Mouse (Mus musculus): ENCODE measurements at regions not wholly inside any gene's neighbourhood (a gene's known extent, or its start where the extent isn't known, plus 50 kb on each side); places are given as distances from the start of the nearest gene placed in this dataset.
"Not testable (repeated sequence)": the region's sequence is repeated elsewhere in the genome, so short reads cannot be mapped to it uniquely, and the experiment has no call there.

DNA sequence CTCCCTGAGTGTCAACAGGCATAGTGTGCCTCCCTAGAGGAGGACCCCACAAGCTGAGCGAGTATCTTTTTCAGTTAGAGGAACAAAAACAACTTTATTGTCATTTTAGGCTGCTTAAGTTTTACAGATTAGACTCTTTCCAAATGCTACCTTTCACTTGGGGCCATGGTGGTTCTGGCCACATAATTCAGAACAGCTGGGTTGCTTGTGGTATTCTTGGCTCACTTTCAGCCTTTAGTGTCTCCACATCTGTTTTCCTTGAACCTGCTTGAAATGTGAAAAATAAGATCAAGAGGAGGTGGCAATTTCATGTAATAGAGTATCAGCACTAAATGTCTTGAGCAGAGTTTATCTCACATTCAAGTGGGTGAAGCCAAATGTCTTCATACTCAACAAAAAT is 402.7 kb upstream of the Ptger4 start:
- no peak for DNase-seq

DNA sequence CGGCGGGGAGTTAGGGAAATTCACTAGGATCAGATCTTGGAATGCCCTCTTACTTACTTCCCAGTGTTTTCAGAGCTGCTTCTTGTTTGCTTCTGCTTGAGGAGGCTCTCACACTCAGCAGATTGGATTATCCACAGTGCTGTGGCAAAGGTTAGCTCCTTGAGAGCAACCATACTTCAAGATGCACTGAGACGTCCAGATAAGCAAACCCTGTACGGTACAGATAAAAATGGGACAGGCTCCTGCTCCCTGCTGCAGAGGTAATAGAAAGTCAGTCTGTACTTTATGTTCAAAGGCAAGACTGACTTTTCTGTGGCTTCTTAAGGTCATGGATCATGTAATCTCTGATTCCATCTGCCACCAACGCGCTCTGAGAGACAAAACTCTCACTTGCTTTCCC is 414.8 kb upstream of the Ptger4 start:
- DNase-seq = no peak

DNA sequence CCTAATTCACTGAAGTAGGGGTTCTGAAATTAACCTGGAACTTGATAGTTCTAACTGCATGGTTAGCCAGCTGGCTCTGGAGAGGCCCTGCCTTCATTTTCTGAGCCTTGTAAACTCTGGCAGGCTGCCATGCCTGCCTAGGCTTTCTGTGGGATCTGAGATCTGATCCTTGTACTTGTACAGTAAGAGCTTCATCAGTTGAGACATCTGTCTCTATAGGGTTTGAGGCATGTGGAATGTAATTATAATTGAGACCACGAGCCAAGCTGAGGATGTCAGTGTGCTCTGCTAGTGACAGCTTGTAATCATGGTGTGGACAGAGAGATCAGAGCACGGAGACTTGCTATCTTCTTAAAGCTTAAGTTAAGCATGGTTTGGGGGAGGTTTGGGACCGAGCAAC is 416.8 kb upstream of the Ptger4 start:
- DNase-seq = no peak

DNA sequence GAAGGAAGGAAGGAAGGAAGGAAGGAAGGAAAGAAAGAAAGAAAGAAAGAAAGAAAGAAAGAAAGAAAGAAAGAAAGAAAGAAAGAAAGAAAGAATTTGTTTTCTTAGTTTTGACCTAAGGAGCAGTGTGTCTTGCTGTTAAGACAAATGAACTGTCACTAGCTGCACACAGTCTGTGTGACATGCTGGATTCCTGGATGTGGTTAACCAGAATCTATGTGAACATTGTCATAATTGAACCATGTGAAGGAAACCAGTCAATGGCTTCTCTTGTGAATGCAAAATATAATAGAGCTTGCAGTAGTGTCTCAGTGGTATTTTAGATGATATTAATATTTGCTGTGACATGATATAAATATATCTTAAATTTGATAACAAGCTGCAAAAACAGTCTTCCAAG is 427.8 kb upstream of the Ptger4 start:
- DNase-seq = no peak

DNA sequence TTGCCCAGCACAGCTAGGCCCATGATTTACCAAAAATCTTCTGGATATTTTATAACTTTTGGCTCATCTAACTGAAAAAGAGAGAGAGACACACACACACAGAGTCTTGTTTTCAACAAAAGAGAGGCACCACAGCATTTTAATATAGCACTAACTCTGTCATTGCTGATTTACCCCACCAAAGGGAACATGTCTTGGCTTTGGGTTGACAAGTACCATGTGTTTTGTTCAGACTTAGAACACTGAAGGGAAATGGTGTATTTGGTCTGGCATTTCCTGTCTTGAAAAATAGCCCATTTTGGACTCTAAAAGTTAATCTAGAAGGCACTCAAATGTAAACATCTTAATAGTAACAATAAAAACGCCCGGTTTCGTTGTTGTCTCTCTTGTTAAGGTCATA is 432.7 kb upstream of the Ptger4 start:
- no peak for DNase-seq

DNA sequence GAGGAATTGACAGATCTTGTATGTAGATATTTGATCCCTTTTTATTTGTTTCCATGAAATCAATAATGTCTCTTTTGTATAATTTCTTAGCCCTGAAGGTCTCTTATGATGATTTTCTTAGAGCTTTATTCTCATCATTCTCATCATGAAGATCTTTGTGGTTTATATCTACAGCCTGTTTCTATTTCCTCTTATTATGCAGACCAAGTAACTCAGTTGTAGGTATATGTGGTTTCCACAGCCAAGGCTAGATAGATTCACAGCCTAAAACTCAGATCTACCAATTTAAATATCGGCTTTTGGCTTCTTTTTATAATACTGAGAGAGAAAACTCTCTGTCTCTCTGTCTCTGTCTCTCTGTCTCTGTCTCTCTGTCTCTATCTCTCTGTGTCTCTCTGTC is 449.8 kb upstream of the Ptger4 start:
- no peak for DNase-seq

DNA sequence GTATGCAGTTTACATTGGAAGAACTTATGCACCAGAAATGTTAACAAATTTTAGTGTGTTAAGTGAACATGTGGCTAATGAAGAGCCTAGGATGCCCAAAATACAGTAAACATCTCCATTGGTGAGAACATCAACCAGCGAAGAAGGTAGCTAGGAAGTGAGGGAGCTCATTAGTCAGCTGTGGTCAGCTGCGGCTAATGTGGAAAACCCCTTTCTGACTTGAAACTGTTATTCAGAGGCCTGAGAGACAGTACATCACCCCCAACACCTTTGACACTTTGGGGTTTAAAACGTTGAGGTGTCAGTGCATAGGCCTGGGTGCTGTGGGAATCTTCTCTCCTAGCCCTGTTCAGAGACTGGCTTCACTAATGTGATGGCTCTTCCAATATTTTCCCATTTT is 451.0 kb upstream of the Ptger4 start:
- no peak for DNase-seq

DNA sequence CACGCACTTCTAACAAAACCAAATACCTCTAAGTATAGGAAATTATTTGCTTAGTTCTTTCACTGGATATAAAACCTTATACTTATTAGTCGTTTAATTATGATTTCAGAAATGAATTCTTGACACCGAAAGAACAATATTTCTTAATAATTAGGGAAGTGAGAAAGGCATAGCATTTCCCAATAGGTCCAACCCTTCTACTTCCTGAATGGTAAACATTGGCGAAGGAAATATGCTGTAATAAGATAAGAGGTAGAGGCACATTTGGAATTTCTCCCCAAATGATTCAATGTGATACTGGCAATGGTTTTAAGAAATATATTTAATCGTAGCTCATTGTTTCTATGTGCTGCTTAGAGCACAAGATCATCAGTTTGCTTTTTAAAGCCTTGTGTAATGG is 464.5 kb upstream of the Ptger4 start:
- no peak for DNase-seq

DNA sequence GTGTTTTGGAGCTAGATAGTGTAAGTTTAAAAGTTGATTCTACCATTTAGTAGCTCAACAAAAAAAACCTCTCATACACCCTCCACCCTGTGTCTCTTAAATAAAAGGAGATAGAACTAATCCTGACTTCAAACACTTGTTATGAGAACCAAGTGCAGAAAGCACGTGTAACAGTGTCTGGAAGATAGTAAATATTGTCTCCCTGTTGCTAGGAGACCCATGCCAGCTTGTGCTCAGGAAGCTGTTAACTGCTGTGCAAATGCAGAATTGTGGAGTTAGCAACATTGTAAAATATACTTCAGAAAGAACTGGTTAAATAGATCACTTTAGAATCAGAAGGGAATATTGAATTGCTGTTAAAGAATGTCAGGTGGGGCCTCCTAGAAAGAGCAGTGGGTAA is 496.7 kb upstream of the Ptger4 start:
- no peak for DNase-seq

DNA sequence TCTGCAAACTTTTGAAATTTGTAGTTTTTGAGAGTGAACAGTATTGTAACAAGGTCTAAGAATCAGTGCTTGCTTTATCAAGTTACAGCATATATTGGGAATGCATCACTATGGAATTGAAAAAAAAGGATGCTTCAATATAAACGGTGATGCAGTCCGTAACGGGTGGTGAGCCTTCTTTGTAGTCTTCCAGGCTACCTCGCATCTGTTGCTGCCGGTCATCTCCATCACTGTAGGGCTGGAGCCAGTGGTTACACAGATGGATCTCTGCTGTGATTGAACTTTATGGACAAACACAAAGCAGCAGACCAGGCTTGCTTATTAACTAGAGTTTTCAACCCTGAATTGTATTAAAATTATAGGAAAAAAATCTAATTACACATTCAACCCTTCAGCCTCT is 499.9 kb upstream of the Ptger4 start:
- DNase-seq = no peak

DNA sequence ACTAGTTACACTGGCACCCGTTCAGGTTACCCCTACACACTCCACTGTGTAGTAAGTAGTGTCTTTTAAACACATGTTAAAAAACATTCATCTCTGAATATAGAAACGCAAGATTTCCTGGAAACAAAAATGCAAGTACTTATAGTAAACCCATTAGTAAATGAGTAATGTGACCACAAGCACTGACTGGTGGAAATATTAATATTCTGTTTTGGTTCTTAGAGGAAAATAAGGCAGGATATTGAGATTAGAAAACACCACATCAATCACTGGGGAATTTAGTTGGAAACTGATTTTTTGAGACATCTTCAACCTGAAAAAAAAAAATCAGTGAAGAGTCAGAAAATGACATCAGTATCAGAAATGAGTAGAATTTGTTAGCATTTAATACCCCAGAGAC is 514.7 kb upstream of the Ptger4 start:
- no peak for DNase-seq

DNA sequence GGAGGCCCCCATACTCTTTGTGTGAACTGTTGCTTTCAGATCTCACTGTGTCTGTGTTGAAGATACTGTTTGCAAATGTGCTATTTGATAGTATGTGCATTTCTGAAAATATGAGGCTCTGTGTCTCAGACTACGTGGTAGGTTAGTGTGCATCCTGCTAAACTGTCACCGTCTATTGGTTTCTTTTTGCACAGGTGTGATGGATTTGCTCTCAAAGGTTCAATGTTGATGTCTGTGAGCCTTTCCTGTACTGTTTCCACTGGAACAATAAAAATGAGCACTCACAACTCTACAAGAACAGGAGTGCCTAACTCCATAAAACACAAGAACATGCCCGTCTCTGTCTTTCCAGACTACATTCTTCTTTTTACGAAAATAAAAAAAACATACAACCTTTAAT is 518.2 kb upstream of the Ptger4 start:
- DNase-seq = no peak

DNA sequence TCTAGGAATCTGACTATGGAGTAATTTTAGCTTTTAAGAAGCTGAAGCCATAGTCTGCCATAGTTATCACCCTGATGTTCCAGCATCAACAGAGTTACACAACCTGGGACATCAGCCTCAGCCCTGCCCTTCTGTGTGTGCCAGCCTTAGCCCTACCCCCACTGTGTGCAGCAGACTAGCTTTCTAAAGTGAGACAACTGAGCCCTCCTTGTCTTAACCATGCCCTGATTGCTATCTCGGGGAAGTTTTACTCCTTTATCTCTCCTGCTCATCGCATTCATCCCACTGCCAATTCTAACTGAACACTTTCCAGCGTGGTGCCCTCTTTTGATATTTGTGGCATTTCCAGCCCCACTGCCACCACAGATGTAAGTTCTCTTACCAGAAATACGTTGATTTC is 522.5 kb upstream of the Dab2 start:
- DNase-seq = no peak

DNA sequence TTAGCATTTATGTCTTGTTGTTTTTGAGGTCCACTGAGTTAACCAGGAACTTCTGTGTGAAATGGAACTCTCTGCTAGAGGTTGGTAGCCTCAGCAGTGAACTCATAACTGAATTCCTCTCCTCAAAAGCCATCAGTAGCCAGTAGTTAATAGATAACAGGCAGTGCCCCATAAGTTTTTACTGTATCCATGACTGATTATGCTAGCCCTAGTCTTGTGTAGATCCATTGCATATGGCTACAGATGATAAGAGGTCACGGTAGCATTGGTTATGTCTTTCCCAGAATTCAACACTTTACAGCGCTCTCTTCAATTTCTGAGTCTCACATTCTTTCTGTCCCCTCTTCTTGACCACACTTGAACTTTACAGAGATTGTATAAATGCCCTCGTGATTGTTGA is 499.7 kb upstream of the Dab2 start:
- no peak for DNase-seq

DNA sequence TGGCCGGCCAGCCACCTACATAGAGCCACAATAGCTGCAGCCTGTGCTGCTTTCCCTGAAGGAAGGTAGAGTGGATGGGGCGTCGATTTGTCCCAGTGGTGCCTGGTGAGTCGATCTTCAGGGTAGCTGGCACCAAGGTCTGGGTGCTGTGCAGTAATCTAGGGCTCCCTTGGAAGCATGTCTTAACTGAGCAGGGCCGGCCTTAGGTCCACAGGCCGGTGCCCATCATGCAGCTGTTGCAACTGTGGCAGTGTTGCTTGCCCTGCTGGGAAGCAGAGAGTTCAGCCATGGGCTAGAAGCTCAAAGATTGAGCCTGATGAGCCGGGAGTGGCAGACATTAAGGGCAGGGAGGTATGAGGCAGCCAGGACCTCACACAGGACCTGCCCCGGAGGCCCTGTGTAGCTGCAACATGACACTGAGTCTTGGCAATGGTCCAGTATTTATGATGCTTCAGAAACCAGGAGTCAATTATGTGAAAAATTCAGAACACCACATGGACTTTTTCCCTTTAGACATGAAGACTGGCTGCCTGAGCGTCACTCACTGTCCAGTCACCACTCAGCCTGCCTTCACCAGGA is 488.3 kb upstream of the Dab2 start:
- DNase-seq = no peak

DNA sequence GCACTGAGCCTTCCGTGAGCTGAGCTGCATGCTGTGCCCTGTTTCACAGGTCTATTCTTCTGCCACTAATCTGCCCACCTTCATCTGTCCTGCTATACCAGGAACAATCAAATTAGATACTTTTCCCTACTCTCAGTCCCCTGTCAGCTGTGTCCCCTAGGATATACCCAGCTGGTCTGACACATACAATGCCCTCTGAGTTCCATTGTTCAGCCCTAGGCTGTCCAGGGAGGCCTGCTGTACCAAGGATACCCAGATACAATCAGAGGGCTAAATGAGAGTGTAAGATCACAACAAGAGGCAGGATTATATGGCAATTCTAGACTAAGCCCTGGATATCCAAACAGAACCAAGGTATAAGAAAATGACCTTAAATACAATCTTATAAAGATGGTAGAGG is 487.6 kb upstream of the Dab2 start:
- no peak for DNase-seq

DNA sequence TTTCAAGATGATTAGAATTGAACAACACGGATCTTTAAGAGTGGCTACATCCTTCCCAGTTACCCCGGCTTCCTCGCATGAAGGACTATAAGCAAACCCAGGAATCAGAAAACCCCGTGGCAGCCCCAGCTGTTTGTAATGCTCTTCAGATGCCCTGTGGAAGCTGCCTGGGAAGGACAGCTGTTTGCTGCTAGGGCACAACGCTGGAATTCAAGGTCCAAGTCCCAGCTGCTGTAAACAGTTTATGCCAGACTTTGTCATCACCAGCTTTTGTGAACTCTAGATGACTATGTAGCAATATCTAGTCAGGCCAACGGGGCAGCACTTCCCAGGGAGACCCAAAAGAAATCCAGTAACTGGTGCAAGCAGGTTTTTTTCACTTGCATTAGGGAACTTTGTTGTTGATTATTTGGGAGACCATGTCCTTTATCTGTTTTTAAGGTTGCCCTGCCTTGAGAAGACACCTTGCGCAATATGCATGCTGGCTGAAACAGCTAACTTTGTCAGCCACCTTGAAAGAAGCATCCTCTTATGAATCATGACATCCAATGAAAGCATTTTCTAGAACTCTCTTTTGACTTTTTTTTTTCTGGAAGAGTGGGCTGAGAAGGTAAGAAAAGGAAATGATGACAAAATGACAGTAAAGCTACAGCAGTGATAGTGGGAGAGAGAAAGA is 481.5 kb upstream of the Dab2 start:
- DNase-seq = no peak

DNA sequence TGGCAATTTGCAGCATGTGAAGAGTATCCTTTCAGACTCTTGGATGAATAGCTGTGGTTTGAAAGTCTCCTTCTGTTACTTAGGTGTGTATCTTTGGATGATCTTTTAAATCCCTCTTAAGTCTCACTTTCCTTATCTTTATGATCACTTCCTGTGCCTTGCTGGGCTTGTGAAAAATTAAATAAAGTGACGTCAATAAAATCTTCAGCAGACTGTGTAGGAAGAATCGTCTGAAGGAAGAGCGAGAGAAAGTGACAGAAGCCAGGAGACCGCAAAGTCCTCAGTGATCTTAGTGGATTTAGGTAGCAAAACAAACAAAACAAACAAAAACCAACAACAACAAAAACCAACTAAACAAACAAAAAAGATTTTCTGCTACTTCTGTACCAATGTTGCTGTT is 459.6 kb upstream of the Dab2 start:
- no peak for DNase-seq

DNA sequence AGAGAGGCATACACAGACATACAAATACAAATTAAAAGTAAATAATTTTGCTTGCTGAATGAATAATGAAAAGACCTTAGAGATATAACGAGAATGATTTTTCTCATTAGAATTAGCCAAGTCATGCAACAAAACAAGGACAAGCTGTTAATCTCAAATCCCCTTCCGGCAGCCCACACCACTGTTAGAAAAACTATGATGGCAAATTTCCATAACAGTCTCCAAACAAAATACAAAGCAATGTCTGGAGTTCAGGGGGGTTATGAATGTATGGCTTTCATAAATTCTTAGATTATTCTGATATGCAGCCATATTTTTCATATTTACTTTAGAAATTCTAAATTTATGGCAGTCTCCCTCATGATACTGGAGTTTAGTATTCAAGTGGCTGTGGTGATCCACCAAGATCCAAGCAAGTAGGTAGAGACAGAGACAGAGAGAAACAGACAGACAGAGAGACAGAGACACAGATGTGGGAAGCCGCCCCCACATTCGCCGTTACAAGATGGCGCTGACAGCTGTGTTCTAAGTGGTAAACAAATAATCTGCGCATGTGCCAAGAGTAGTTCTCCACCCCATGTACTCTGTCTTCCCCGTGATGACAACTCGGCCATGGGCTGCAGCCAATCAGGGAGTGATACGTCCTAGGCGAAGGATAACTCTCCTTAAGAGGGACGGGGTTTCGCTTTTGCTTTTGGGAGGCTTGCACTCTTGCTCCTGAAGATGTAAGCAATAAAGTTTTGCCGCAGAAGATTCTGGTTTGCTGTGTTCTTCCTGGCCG is 458.0 kb upstream of the Dab2 start:
- not testable (repeated sequence) for DNase-seq

DNA sequence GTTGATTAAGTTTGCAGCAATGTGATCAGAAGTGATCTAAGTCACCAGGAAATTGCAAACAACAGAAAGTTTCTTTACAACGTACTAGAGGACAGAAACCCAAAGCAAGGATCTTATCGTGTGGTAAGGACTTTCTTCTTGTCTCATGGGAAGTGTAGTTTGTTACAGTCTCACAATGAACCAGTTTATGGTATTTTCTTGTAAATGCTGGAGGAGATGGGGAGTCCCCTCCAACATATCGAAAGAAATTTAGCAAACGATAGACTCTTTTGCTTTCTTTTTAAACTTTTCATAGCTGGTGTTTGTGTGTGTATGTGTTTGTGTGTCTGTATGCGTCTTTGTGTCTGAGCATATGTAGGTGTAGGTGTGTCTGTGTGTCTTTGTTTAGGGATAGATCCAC is 453.0 kb upstream of the Dab2 start:
- DNase-seq = no peak

DNA sequence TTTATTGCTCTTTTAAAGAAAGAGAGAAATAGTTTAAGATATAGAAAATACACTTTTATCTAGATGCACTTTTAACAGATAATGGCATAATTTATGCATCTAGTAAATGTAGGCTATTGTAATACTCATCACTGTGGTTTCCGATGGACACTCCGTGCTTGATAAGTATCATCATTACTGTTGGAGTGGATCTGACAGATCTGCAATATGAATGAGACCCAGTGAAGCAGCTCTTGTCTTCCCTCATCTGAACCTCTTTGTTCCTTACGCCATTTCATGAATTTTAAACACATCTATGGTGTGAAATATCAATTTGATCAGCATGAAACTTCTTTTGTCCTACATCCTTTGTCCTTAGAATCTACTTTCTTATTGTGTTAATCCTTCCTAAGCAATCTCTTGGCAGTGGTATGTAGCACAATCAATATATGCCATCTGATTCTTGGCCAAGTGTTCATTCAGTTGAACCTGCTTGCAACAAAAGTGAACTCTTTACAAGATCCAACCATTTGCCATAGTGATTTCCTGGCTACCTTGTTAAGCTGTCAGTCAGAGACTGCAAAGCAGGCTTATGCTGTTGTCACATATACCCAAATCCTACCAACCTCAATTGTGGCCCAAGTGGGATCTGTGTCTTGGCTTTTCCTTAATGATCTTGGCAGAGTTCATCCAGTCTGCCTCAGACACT is 452.0 kb upstream of the Dab2 start:
- no peak for DNase-seq

DNA sequence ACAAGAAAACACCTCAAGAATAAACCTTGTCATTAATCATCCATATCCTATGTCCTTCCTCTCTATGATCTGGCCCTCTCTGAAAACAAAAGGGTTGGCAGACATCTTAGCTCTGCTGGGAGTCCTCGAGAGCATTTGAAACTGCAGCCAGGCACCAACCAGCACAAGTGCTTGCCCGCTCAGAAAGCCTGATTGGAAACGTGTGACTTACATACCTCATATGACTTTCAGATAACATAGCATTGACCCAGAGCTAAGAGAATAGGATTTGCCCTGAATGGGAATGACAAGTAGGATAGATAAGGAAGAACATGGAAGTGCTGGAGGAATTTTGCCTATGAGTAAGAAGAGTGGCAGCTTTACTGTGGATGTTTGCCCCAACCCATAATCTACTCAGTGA is 447.1 kb upstream of the Dab2 start:
- DNase-seq = no peak

DNA sequence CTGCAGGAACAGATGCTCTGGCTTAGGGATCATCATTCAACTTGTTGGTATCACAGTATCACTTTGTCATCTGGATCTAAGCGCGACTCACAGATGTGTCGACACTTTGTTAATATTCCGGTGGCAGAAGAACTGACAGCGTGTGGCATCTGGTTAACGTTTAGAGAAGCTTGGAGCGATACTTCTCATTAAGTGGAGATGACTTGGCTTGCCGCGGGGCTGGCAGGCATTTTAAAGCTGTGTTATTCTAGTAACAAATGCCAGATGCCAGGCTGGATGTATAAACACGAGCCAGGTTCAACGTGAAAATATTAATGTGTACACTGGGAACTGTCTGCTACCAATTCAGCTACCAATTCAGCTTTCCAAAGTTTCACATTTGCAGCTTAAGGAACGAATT is 430.3 kb upstream of the Dab2 start:
- no peak for DNase-seq

DNA sequence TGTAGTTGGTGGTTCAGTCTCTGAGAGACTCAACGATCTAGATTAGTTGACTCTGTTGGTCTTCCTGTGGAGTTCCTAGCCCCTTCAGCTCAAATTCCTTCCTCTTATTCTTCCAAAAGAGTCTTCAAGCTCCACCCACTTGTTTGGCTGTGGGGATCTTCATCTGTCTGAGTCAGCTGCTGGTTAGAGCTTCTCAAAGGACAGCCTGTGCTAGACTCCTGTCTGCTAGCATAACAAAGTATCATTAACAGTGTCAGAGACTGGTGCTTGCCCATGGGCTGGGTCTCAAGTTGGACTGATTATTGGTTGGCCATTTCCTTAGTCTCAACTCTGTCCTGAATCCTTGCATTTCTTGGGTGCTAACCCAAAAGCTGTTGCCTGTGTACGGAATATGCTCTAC is 429.7 kb upstream of the Dab2 start:
- no peak for DNase-seq
